Mouse (Mus musculus): ENCODE measurements around the gene Hist1h2bm. TPM values are rescaled to one million over a fixed set of nuclear protein-coding genes. Genes with fewer than 3 reads are reported as not detected.
"Not testable (repeated sequence)": the region's sequence is repeated elsewhere in the genome, so short reads cannot be mapped to it uniquely, and the experiment has no call there.

Hist1h2bm gene
- total and polyA plus RNA-seq, 3 experiments, result 1.7 to 1,196 TPM; not detected in 1

GRCm38 (mm10) chr13:21715864-21716539 is 5.8 kb upstream of the Hist1h2bm start, which contains the start of the genes Hist1h2bl and Hist1h2ai:
TSS of gene Hist1h2bl (minus strand) at chr13:21716143.
TSS of gene Hist1h2ai (plus strand) at chr13:21716422.
- H3K9ac ChIP-seq (ENCODE audit: control insufficient read depth, low read depth, low read length, poor library complexity, severe bottlenecking), result peak within 1 kb of the TSS; percentile 60
- peak within 1 kb of the TSS; percentile 91 for H3K27ac ChIP-seq (ENCODE audit: control insufficient read depth, low read depth, low read length)
- peak within 1 kb of the TSS; percentile 30 to 43 for H3K4me3 ChIP-seq (ENCODE audit: control insufficient read depth in 1 of 2, insufficient read depth in 1 of 2, low read depth in 2 of 2, low read length in 2 of 2)
- H3K27me3 ChIP-seq (ENCODE audit: control insufficient read depth in 1 of 2, insufficient read depth in 2 of 2, low read length in 2 of 2); H3K4me1 ChIP-seq (ENCODE audit: control insufficient read depth in 1 of 2, insufficient read depth in 2 of 2, low read length in 2 of 2); H3K79me2 ChIP-seq (ENCODE audit: control insufficient read depth, insufficient read depth, low read length, poor library complexity); H3K9me3 ChIP-seq (replicated peaks; ENCODE audit: insufficient read depth, low read length): not testable (repeated sequence)
- TF ChIP-seq POLR2A (IDR thresholded peaks at IDR 0.05; ENCODE audit: control insufficient read depth in 1 of 2, insufficient read depth in 1 of 2, low read depth in 1 of 2, low read length in 2 of 2, poor library complexity in 1 of 2) (peak in 1 of 2 experiments; percentile 80; a peak in 3 of 4 replicates), TBP (IDR thresholded peaks at IDR 0.05; ENCODE audit: low read depth, low read length) (peak; percentile 99), POLR2AphosphoS5 (IDR thresholded peaks at IDR 0.05; ENCODE audit: borderline replicate concordance, low read depth, low read length) (peak; percentile 96)
- DNase-seq (ENCODE audit: low read depth, low spot score), result peak; percentile 98
- peaks cover 0 to 24% of the 10 kb centered on the region in 2 experiments; a peak in 2 of 4 replicates for H3K36me3 ChIP-seq (ENCODE audit: control insufficient read depth in 1 of 2, insufficient read depth in 2 of 2, low read length in 2 of 2)

- peak; percentile 50 to 95 for TF ChIP-seq POLR2A (IDR thresholded peaks at IDR 0.05; ENCODE audit: control insufficient read depth in 1 of 2, insufficient read depth in 1 of 2, low read depth in 1 of 2, low read length in 2 of 2, poor library complexity in 1 of 2)
- peak; percentile 95 for TF ChIP-seq POLR2AphosphoS5 (IDR thresholded peaks at IDR 0.05; ENCODE audit: borderline replicate concordance, low read depth, low read length)
- peak; percentile 67 for TF ChIP-seq GATA1 (IDR thresholded peaks at IDR 0.05; ENCODE audit: low read depth, low read length)
- Histone ChIP-seq H3K36me3 (ENCODE audit: control insufficient read depth in 1 of 2, insufficient read depth in 2 of 2, low read length in 2 of 2) (peaks cover 0 to 22% of the 10 kb centered on the region in 2 experiments; a peak in 2 of 4 replicates), H3K9ac (ENCODE audit: control insufficient read depth, low read depth, low read length, poor library complexity, severe bottlenecking) (peak overlapping the region; percentile 60), H3K4me3 (ENCODE audit: control insufficient read depth in 1 of 2, insufficient read depth in 1 of 2, low read depth in 2 of 2, low read length in 2 of 2) (peak overlapping the region; percentile 12 to 43), H3K27ac (ENCODE audit: control insufficient read depth, low read depth, low read length) (peak overlapping the region; percentile 84)
- not testable (repeated sequence) for H3K27me3 ChIP-seq (ENCODE audit: control insufficient read depth in 1 of 2, insufficient read depth in 2 of 2, low read length in 2 of 2); H3K9me3 ChIP-seq (replicated peaks; ENCODE audit: insufficient read depth, low read length); H3K79me2 ChIP-seq (ENCODE audit: control insufficient read depth, insufficient read depth, low read length, poor library complexity); H3K4me1 ChIP-seq (ENCODE audit: control insufficient read depth in 1 of 2, insufficient read depth in 2 of 2, low read length in 2 of 2)
- DNase-seq (ENCODE audit: low read depth, low spot score), result peak; percentile 86
These were observed 5.1 kb upstream of the Hist1h2bm start for GRCm38 (mm10) chr13:21716540-21717391.

GRCm38 (mm10) chr13:21717397-21718357 is 4.2 kb upstream of the Hist1h2bm start, which contains the start of gene Hist1h3h:
TSS of gene Hist1h3h (plus strand) at chr13:21717659.
- TF ChIP-seq POLR2AphosphoS5 (IDR thresholded peaks at IDR 0.05; ENCODE audit: borderline replicate concordance, low read depth, low read length) (peak; percentile 86; the same call in 1 of the 2 replicates), TBP (IDR thresholded peaks at IDR 0.05; ENCODE audit: low read depth, low read length) (peak; percentile 99), POLR2A (IDR thresholded peaks at IDR 0.05; ENCODE audit: control insufficient read depth in 1 of 2, insufficient read depth in 1 of 2, low read depth in 1 of 2, low read length in 2 of 2, poor library complexity in 1 of 2) (peak; percentile 97), UBTF (IDR thresholded peaks at IDR 0.05; ENCODE audit: borderline replicate concordance, insufficient read depth, low read depth, low read length) (peak; percentile 80; the same call in 1 of the 2 replicates)
- H3K9ac ChIP-seq (ENCODE audit: control insufficient read depth, low read depth, low read length, poor library complexity, severe bottlenecking), result peak within 1 kb of the TSS; percentile 86
- H3K27me3 ChIP-seq (ENCODE audit: control insufficient read depth in 1 of 2, insufficient read depth in 2 of 2, low read length in 2 of 2); H3K9me3 ChIP-seq (replicated peaks; ENCODE audit: insufficient read depth, low read length); H3K79me2 ChIP-seq (ENCODE audit: control insufficient read depth, insufficient read depth, low read length, poor library complexity); H3K4me1 ChIP-seq (ENCODE audit: control insufficient read depth in 1 of 2, insufficient read depth in 2 of 2, low read length in 2 of 2): not testable (repeated sequence)
- H3K27ac ChIP-seq (ENCODE audit: control insufficient read depth, low read depth, low read length), result peak within 1 kb of the TSS; percentile 96
- DNase-seq (ENCODE audit: low read depth, low spot score), result peak; percentile 96
- H3K36me3 ChIP-seq (ENCODE audit: control insufficient read depth in 1 of 2, insufficient read depth in 2 of 2, low read length in 2 of 2), result peaks cover 0 to 17% of the 10 kb centered on the region in 2 experiments; a peak in 2 of 4 replicates
- H3K4me3 ChIP-seq (ENCODE audit: control insufficient read depth in 1 of 2, insufficient read depth in 1 of 2, low read depth in 2 of 2, low read length in 2 of 2), result peak within 1 kb of the TSS; percentile 14 to 56

All from MEL (cell line).